Mouse (Mus musculus): Measurements from ENCODE around the gene Ezh1. TPM values are rescaled to one million over a fixed set of nuclear protein-coding genes. Genes with fewer than 3 reads are reported as not detected.

Gene Ezh1
- total RNA-seq, 2 experiments from 2014 or later = 29.8 to 36.4 TPM

- DNase-seq = no peak
Measured at GRCm38 (mm10) chr11:101148751-101149150, 77.5 kb downstream of the Ezh1 start.

- DNase-seq = no peak
Measured at GRCm38 (mm10) chr11:101146377-101146776, 79.9 kb downstream of the Ezh1 start.

- peak; percentile 37 to 49 for DNase-seq
Measured at GRCm38 (mm10) chr11:101143338-101144225, 82.7 kb downstream of the Ezh1 start.

- DNase-seq = no peak
Measured at GRCm38 (mm10) chr11:101142215-101142967, 83.9 kb downstream of the Ezh1 start.

Other genes with a start within 250 kb of the Ezh1 start
- gene Atp6v0a1, start 217.0 kb downstream of the Ezh1 start, total RNA-seq (2021) = 10 to 100 TPM; 87.1 to 92.2 TPM
- 1 to 10 TPM; 7.2 to 8.4 TPM for gene Naglu, start 156.5 kb downstream of the Ezh1 start, total RNA-seq (2021)
- under 1 TPM; 0.41 to 0.77 TPM for gene Hsd17b1, start 148.1 kb downstream of the Ezh1 start, total RNA-seq (2021)
- gene Coasy, start 143.9 kb downstream of the Ezh1 start, total RNA-seq (2021) = 10 to 100 TPM; 17.4 to 18.8 TPM
- 10 to 100 TPM; 17.2 to 17.9 TPM for gene Mlx, start 139.2 kb downstream of the Ezh1 start, total RNA-seq (2021)
- 1 to 10 TPM; 2.4 to 2.6 TPM for gene Psmc3ip, start 131.0 kb downstream of the Ezh1 start, total RNA-seq (2021)
- gene Retreg3, start 106.6 kb downstream of the Ezh1 start, total RNA-seq (2021) = 10 to 100 TPM; 29.7 to 31.6 TPM
- 10 to 100 TPM; 23.9 to 25.6 TPM for gene Tubg1, start 106.5 kb downstream of the Ezh1 start, total RNA-seq (2021)
- gene Tubg2, start 70.6 kb downstream of the Ezh1 start, total RNA-seq (2021) = 1 to 10 TPM; 2.3 to 3.7 TPM
- gene Cntnap1, start 55.9 kb downstream of the Ezh1 start, total RNA-seq (2021) = 1 to 10 TPM; 1.1 to 1.9 TPM
- gene Plekhh3, start 55.1 kb downstream of the Ezh1 start, total RNA-seq (2021) = 10 to 100 TPM; 12.6 to 12.8 TPM
- not detected for gene Ccr10, start 51.0 kb downstream of the Ezh1 start, total RNA-seq (2021)
- gene Ramp2, start 19.6 kb upstream of the Ezh1 start, total RNA-seq (2021) = 100 to 1,000 TPM in 1 of 2 experiments, 10 to 100 TPM in 1; 74.7 to 100 TPM
- gene Vps25, start 27.2 kb upstream of the Ezh1 start, total RNA-seq (2021) = 100 to 1,000 TPM in 1 of 2 experiments, 10 to 100 TPM in 1; 87.3 to 107 TPM
- 10 to 100 TPM in 1 of 2 experiments, 1 to 10 TPM in 1; 9.4 to 12.9 TPM for gene Wnk4, start 34.1 kb upstream of the Ezh1 start, total RNA-seq (2021)
- gene Cntd1, start 52.5 kb upstream of the Ezh1 start, total RNA-seq (2021) = under 1 TPM; 0.15 to 0.23 TPM
- gene Coa3, start 52.7 kb upstream of the Ezh1 start, total RNA-seq (2021) = 100 to 1,000 TPM in 1 of 2 experiments, 10 to 100 TPM in 1; 98.3 to 108 TPM
- 10 to 100 TPM; 85.4 to 96.5 TPM for gene Becn1, start 75.8 kb upstream of the Ezh1 start, total RNA-seq (2021)
- 10 to 100 TPM; 65.0 to 86.3 TPM for gene Psme3, start 89.8 kb upstream of the Ezh1 start, total RNA-seq (2021)
- 1 to 10 TPM; 1.2 to 2.2 TPM for gene Aoc2, start 98.6 kb upstream of the Ezh1 start, total RNA-seq (2021)
- gene Aoc3, start 104.1 kb upstream of the Ezh1 start, total RNA-seq (2021) = 10 to 100 TPM; 10.5 to 16.6 TPM
- gene G6pc, start 141.1 kb upstream of the Ezh1 start, total RNA-seq (2021) = not detected
- 10 to 100 TPM; 18.5 to 22.9 TPM for gene Aarsd1, start 191.2 kb upstream of the Ezh1 start, total RNA-seq (2021)
- 10 to 100 TPM in 1 of 2 experiments, 1 to 10 TPM in 1; 6.0 to 10.3 TPM for gene Gm27029, start 198.3 kb upstream of the Ezh1 start, total RNA-seq (2021)
- 10 to 100 TPM; 11.0 to 11.2 TPM for gene Rundc1, start 198.6 kb upstream of the Ezh1 start, total RNA-seq (2021)
- gene Ptges3l, start 198.9 kb upstream of the Ezh1 start, total RNA-seq (2021) = 10 to 100 TPM; 52.7 to 61.5 TPM
- 10 to 100 TPM; 45.0 to 48.0 TPM for gene Rpl27, start 215.8 kb upstream of the Ezh1 start, total RNA-seq (2021)
- 10 to 100 TPM; 14.0 to 16.2 TPM for gene Ifi35, start 221.9 kb upstream of the Ezh1 start, total RNA-seq (2021)
- gene Rnd2, start 238.5 kb upstream of the Ezh1 start, total RNA-seq (2021) = 1 to 10 TPM; 5.1 to 6.2 TPM
- 10 to 100 TPM; 23.7 to 24.6 TPM for gene Vat1, start 239.8 kb upstream of the Ezh1 start, total RNA-seq (2021)

All from heart, adult 18-20 months (tissue).